Mouse (Mus musculus) myocyte (in vitro differentiated cells): ENCODE measurements around the gene Slc2a3. TPM values are rescaled to one million over a fixed set of nuclear protein-coding genes. Genes with fewer than 3 reads are reported as not detected.

Source experiments
- H3K27me3 ChIP-seq: one replicate; pipeline ENCODE4 v1.6.1; 2011; ENCODE audit not compliant: control insufficient read depth, insufficient read depth, insufficient read length
- H3K36me3 ChIP-seq: one replicate; pipeline ENCODE4 v1.6.1; 2011; ENCODE audit not compliant: control insufficient read depth, insufficient read depth
- H3K4me2 ChIP-seq: one replicate; pipeline ENCODE4 v1.6.1; 2011; ENCODE audit warnings: low read depth, control low read depth
- H3K4me3 ChIP-seq: one replicate; pipeline ENCODE4 v1.5.1; 2011; ENCODE audit warnings: mild to moderate bottlenecking, control low read depth, moderate library complexity
- H3K79me2 ChIP-seq: one replicate; pipeline ENCODE4 v1.6.1; 2011; ENCODE audit not compliant: control insufficient read depth, insufficient read depth
- H3ac ChIP-seq: one replicate; pipeline ENCODE4 v1.6.1; 2011; ENCODE audit not compliant: control insufficient read depth, insufficient read length
- CEBPB ChIP-seq: IDR thresholded peaks from 2 replicates; pipeline ENCODE4 v1.6.1; 2011; ENCODE audit warnings: mild to moderate bottlenecking, moderate library complexity; ENCODE audit not compliant: poor library complexity, insufficient read depth, severe bottlenecking
- E2F4 ChIP-seq: IDR thresholded peaks from one replicate; pipeline ENCODE4 v1.6.1; 2011; ENCODE audit warnings: mild to moderate bottlenecking, control low read depth, moderate library complexity; ENCODE audit not compliant: insufficient read depth
- MAX ChIP-seq: IDR thresholded peaks from one replicate; pipeline ENCODE4 v1.6.1; 2011; ENCODE audit warnings: low read depth, mild to moderate bottlenecking, control low read depth
- MYOD1 ChIP-seq, 3 experiments: IDR thresholded peaks; one replicate each; pipeline ENCODE4 v1.6.1; 2011; ENCODE audit warnings: control low read depth in 2 of 3, low read depth in 2 of 3, mild to moderate bottlenecking in 2 of 3, moderate library complexity in 1 of 3; ENCODE audit not compliant: insufficient read length in 2 of 3, control insufficient read depth in 1 of 3
- MYOG ChIP-seq, 3 experiments: IDR thresholded peaks; one replicate each; pipeline ENCODE4 v1.6.1; 2011; ENCODE audit warnings: control low read depth in 2 of 3, low read depth in 2 of 3, mild to moderate bottlenecking in 2 of 3; ENCODE audit not compliant: insufficient read length in 2 of 3, control insufficient read depth in 1 of 3, insufficient read depth in 1 of 3
- POLR2A ChIP-seq: IDR thresholded peaks from one replicate; pipeline ENCODE4 v1.6.1; 2011; ENCODE audit warnings: low read depth, mild to moderate bottlenecking, control low read depth, moderate library complexity; ENCODE audit not compliant: insufficient read length
- POLR2AphosphoS2 ChIP-seq: IDR thresholded peaks from one replicate; pipeline ENCODE4 v1.6.1; 2011; ENCODE audit warnings: low read depth, control low read depth; ENCODE audit not compliant: insufficient read length
- REST ChIP-seq: IDR thresholded peaks from one replicate; pipeline ENCODE4 v1.6.1; 2011; ENCODE audit warnings: mild to moderate bottlenecking, control low read depth, moderate library complexity; ENCODE audit not compliant: insufficient read depth, insufficient read length
- SRF ChIP-seq: IDR thresholded peaks from one replicate; pipeline ENCODE4 v1.6.1; 2011; ENCODE audit warnings: low read depth; ENCODE audit not compliant: control insufficient read depth, insufficient read length
- TCF12 ChIP-seq: IDR thresholded peaks from one replicate; pipeline ENCODE4 v1.6.1; 2011; ENCODE audit warnings: mild to moderate bottlenecking, control low read depth; ENCODE audit not compliant: poor library complexity, insufficient read depth, severe bottlenecking
- TCF3 ChIP-seq: IDR thresholded peaks from one replicate; pipeline ENCODE4 v1.6.1; 2011; ENCODE audit warnings: low read depth, control low read depth; ENCODE audit not compliant: insufficient read length
- USF1 ChIP-seq: IDR thresholded peaks from one replicate; pipeline ENCODE4 v1.6.1; 2011; ENCODE audit warnings: low read depth, mild to moderate bottlenecking, control low read depth, moderate library complexity
- polyA plus RNA-seq: library from polyadenylated mRNA; unstranded; fragments of >200 nt; fragmentation: generic; extraction: Trizol; gene quantifications from one replicate; pipeline ENCODE4 v1.2.1, GENCODE M21; 2012; ENCODE audit warnings: missing spikeins

The Slc2a3 gene
- polyA plus RNA-seq, 1 experiment = 1.2 TPM

- peak overlapping the region; percentile 25 for H3ac ChIP-seq
- TF ChIP-seq CEBPB (no peak), MYOD1 (IDR thresholded peaks at IDR 0.05; ENCODE audit: control insufficient read depth in 1 of 3, insufficient read length in 2 of 3, low read depth in 2 of 3) (no peak), REST (no peak), TCF12 (no peak), E2F4 (no peak), USF1 (no peak), TCF3 (no peak), MAX (no peak), SRF (no peak), POLR2AphosphoS2 (no peak), MYOG (IDR thresholded peaks at IDR 0.05; ENCODE audit: control insufficient read depth in 1 of 3, insufficient read depth in 1 of 3, insufficient read length in 2 of 3, low read depth in 2 of 3) (no peak), POLR2A (no peak)
- no peaks in the 10 kb centered on the region for H3K79me2 ChIP-seq
- H3K4me3 ChIP-seq = peak overlapping the region; percentile 50
- H3K36me3 ChIP-seq = no peaks in the 10 kb centered on the region
- H3K4me2 ChIP-seq = peak overlapping the region; percentile 96
- no peaks in the 10 kb centered on the region for H3K27me3 ChIP-seq
These were observed 8.7 kb upstream of the Slc2a3 start for GRCm38 (mm10) chr6:122810022-122810614.

GRCm38 (mm10) chr6:122804418-122804817, 3.0 kb upstream of the Slc2a3 start:
- Histone ChIP-seq H3K4me3 (no peak overlapping the region), H3K36me3 (no peaks in the 10 kb centered on the region), H3K79me2 (no peaks in the 10 kb centered on the region), H3K4me2 (no peak overlapping the region), H3ac (no peak overlapping the region), H3K27me3 (peaks cover 7% of the 10 kb centered on the region)
- TF ChIP-seq SRF = no peak
- TF ChIP-seq E2F4 = no peak
- no peak for TF ChIP-seq MAX
- TF ChIP-seq REST = no peak
- no peak for TF ChIP-seq TCF3
- no peak for TF ChIP-seq POLR2A
- no peak for TF ChIP-seq MYOD1 (IDR thresholded peaks at IDR 0.05; ENCODE audit: control insufficient read depth in 1 of 3, insufficient read length in 2 of 3, low read depth in 2 of 3)
- no peak for TF ChIP-seq MYOG (IDR thresholded peaks at IDR 0.05; ENCODE audit: control insufficient read depth in 1 of 3, insufficient read depth in 1 of 3, insufficient read length in 2 of 3, low read depth in 2 of 3)

- H3K4me2 ChIP-seq = peak overlapping the region; percentile 57
- no peak overlapping the region for H3ac ChIP-seq
- no peaks in the 10 kb centered on the region for H3K79me2 ChIP-seq
- no peaks in the 10 kb centered on the region for H3K36me3 ChIP-seq
- no peak for TF ChIP-seq TCF12
- TF ChIP-seq USF1 = no peak
- TF ChIP-seq SRF = no peak
- no peak for TF ChIP-seq TCF3
- no peak for TF ChIP-seq POLR2AphosphoS2
- TF ChIP-seq MAX = no peak
- TF ChIP-seq CEBPB = no peak
- TF ChIP-seq MYOD1 (IDR thresholded peaks at IDR 0.05; ENCODE audit: control insufficient read depth in 1 of 3, insufficient read length in 2 of 3, low read depth in 2 of 3) = no peak
- TF ChIP-seq POLR2A = no peak
- no peak for TF ChIP-seq REST
- no peak for TF ChIP-seq MYOG (IDR thresholded peaks at IDR 0.05; ENCODE audit: control insufficient read depth in 1 of 3, insufficient read depth in 1 of 3, insufficient read length in 2 of 3, low read depth in 2 of 3)
- no peak for TF ChIP-seq E2F4
- peaks cover 7% of the 10 kb centered on the region for H3K27me3 ChIP-seq
- H3K4me3 ChIP-seq = peak overlapping the region; percentile 9
These were observed 518 bp upstream of the Slc2a3 start for GRCm38 (mm10) chr6:122801801-122802514.

GRCm38 (mm10) chr6:122800640-122801300, 670 bp downstream of the Slc2a3 start:
- H3ac ChIP-seq = no peak overlapping the region
- peaks cover 7% of the 10 kb centered on the region for H3K27me3 ChIP-seq
- H3K4me3 ChIP-seq = peak overlapping the region; percentile 9
- H3K4me2 ChIP-seq = peak overlapping the region; percentile 57
- no peaks in the 10 kb centered on the region for H3K36me3 ChIP-seq
- no peaks in the 10 kb centered on the region for H3K79me2 ChIP-seq
- no peak for TF ChIP-seq POLR2A
